Mouse (Mus musculus) heart, embryonic 16.5 days (tissue): ENCODE measurements around the gene 4930402H24Rik. TPM values are rescaled to one million over a fixed set of nuclear protein-coding genes. Genes with fewer than 3 reads are reported as not detected.

Source experiments
- ATAC-seq: fragments of 200-750 bp; cut with Nextera tagmentation; replicated peaks from 2 replicates; pipeline ENCODE4 v1.8.0; 2017; ENCODE audit warnings: moderate number of reproducible peaks; ENCODE audit not compliant: insufficient read depth, low FRiP score; ENCODE audit errors: extremely low read depth
- H3K27ac ChIP-seq: fragments of 300-500 bp; sonication (generic); 2 replicates; pipeline ENCODE4 v1.5.1; 2014; ENCODE audit warnings: mild to moderate bottlenecking, low read length, control low read depth, moderate library complexity
- H3K27me3 ChIP-seq: fragments of 300-500 bp; sonication (generic); 2 replicates; pipeline ENCODE4 v1.6.1; 2014; ENCODE audit warnings: low read length, mixed read lengths; ENCODE audit not compliant: control insufficient read depth, insufficient read depth
- H3K36me3 ChIP-seq: fragments of 300-500 bp; sonication (generic); 2 replicates; pipeline ENCODE4 v1.6.1; 2014; ENCODE audit not compliant: control insufficient read depth, insufficient read depth
- H3K4me1 ChIP-seq: fragments of 300-500 bp; sonication (generic); 2 replicates; pipeline ENCODE4 v1.6.1; 2014; ENCODE audit warnings: low read length, mixed read lengths; ENCODE audit not compliant: control insufficient read depth, insufficient read depth
- H3K4me2 ChIP-seq: fragments of 300-500 bp; sonication (generic); 2 replicates; pipeline ENCODE4 v1.6.1; 2014; ENCODE audit warnings: low read depth, mild to moderate bottlenecking, control low read depth, low read length
- H3K4me3 ChIP-seq: fragments of 300-500 bp; sonication (generic); 2 replicates; pipeline ENCODE4 v1.5.1; 2014; ENCODE audit warnings: mild to moderate bottlenecking, control low read depth, low read length
- H3K9ac ChIP-seq: fragments of 300-500 bp; sonication (generic); 2 replicates; pipeline ENCODE4 v1.6.1; 2014; ENCODE audit warnings: low read length, control low read depth
- H3K9me3 ChIP-seq: fragments of 300-500 bp; sonication (generic); replicated peaks from 2 replicates; pipeline ENCODE4 v1.6.1; 2016; ENCODE audit warnings: low read length; ENCODE audit not compliant: control insufficient read depth
- whole genome bisulfite sequencing: fragments of 180-500 bp; shearing (Covaris S2); extraction: QIAGEN DNeasy Blood & Tissue Kit; methylation state at CpG from one replicate; pipeline ENCODE4 v1.1.7; 2014; 5-methylcytosine and 5-hydroxymethylcytosine counted together
- polyA plus RNA-seq: library from polyadenylated mRNA; unstranded; fragments of >200 nt; fragmentation: Nextera tagmentation; extraction: Ambion mirVana; gene quantifications from 2 replicates; pipeline ENCODE4 v1.2.1, GENCODE M21; 2015

The 4930402H24Rik gene
- 51.5 and 55.4 TPM in 2 replicates for polyA plus RNA-seq

DNA sequence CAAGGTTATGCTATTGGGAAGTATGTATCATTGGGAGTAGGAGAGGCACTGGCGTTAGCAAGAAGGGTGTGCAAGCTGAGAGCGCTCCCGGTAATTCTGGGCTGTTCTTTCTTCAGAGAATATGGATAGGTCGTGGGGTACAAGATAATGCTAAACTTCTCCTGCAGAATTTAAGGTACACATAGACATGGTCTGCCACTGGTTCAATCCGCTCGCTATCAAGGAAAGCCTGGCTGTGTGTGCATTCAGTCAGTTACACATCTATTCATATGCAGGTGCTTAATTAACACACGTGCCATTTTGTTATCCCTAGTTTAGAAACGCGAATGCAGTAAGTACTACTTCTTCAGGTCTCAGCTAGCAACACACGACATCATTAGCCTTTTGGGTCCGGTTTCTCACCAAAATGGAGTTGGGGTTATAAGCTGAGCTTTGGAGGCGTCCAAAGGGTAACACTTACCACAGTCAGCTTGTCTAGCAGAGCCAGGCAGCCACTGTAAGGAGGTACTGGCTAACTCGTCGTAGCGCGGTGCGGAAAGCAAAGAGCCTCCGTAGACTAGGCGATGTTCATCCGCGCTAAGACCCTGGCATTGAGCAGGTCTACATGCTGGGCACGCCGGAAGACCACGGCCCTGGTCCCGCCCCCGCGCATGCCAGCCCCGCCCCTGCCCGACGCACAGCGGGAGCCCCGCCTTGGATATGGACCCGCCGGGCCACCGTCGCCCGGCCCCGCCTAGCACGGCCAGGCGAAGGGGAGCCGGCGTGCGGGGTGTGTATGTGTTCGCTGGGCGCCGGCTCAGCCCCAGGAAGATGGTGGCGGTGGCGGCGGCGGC lies at the start of gene 4930402H24Rik, which contains the start of gene Atrn:
Gene 4930402H24Rik (minus strand): TSS at position 656 of the 833 bp plus-strand sequence.
Gene Atrn (plus strand): TSS at position 745 of the 833 bp plus-strand sequence.
- Histone ChIP-seq H3K4me1 (peaks cover 20% of the 10 kb centered on the region), H3K36me3 (no peaks in the 10 kb centered on the region), H3K9ac (peak within 1 kb of the TSS; percentile 94), H3K9me3 (no peaks in the 10 kb centered on the region), H3K4me2 (peak within 1 kb of the TSS; percentile 90), H3K27me3 (no peaks in the 10 kb centered on the region), H3K27ac (peak within 1 kb of the TSS; percentile 77), H3K4me3 (peak within 1 kb of the TSS; percentile 99)
- 4% methylated on average over 44 of the region's 50 CpGs for WGBS
- ATAC-seq: peak; percentile 100

- no peak overlapping the region for H3K4me3 ChIP-seq
- no peaks in the 10 kb centered on the region; the same call in 1 of the 2 replicates for H3K4me1 ChIP-seq
- H3K27ac ChIP-seq: no peak overlapping the region
- no peak overlapping the region for H3K4me2 ChIP-seq
- 8% methylated on average over 1 of the region's 1 CpGs for WGBS
- no peaks in the 10 kb centered on the region for H3K36me3 ChIP-seq
- H3K9ac ChIP-seq: no peak overlapping the region
- H3K9me3 ChIP-seq: no peaks in the 10 kb centered on the region
- ATAC-seq: no peak
- H3K27me3 ChIP-seq: no peaks in the 10 kb centered on the region
These were observed 44.3 kb upstream of the 4930402H24Rik start for GRCm38 (mm10) chr2:130950548-130950947.

DNA sequence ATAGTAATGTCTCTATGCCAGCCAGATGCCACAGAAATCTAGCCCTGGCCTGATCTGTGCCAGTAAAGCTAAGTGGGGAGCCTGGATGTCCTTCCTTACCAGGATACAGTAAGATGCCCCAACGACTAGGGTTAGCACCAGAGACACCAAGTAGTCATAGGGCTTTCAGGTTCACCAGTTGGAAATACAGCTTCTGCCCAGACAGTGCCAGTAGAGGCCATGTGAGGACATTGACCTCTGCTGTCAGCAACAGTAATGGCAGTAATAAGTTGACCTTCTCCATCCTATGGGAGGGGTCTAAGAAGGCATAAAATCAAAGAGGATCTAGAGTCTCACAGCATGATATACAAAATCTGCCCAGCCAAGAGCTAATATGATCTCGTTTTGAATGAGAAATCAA lies 43.6 kb upstream of the 4930402H24Rik start:
- Histone ChIP-seq H3K4me3 (no peak overlapping the region), H3K4me2 (no peak overlapping the region), H3K27ac (no peak overlapping the region), H3K9me3 (no peaks in the 10 kb centered on the region), H3K4me1 (no peaks in the 10 kb centered on the region; the same call in 1 of the 2 replicates), H3K36me3 (no peaks in the 10 kb centered on the region), H3K27me3 (no peaks in the 10 kb centered on the region), H3K9ac (no peak overlapping the region)
- 72% methylated on average over 2 of the region's 2 CpGs for WGBS
- no peak for ATAC-seq

DNA sequence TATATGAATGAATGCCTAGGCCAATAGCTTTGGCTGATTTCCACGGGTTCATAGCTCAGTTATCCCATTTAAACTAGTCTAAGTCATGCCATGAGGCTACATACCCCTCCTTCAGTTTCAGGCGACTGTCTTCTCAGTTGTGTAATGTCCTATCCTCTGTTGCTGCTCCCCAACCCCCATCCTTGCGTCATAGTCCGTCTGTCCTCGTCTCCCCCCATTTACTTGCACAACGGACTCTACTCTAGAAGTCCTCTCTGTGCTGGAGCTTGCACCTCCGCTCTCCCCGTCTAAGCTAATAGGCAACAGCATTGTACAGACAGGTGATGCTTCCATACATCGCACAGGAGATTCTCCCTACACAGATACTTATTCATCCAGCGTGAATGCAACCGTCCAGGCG lies 26.7 kb upstream of the 4930402H24Rik start:
- H3K9ac ChIP-seq: no peak overlapping the region
- no peak overlapping the region for H3K27ac ChIP-seq
- no peak for ATAC-seq
- H3K9me3 ChIP-seq: no peaks in the 10 kb centered on the region
- no peaks in the 10 kb centered on the region for H3K4me1 ChIP-seq
- H3K4me3 ChIP-seq: no peak overlapping the region
- no peak overlapping the region for H3K4me2 ChIP-seq
- WGBS: 85% methylated on average over 12 of the region's 12 CpGs
- no peaks in the 10 kb centered on the region for H3K36me3 ChIP-seq
- H3K27me3 ChIP-seq: no peaks in the 10 kb centered on the region

GRCm38 (mm10) chr2:130929994-130930393 lies 23.8 kb upstream of the 4930402H24Rik start:
- 75% methylated on average over 5 of the region's 5 CpGs for WGBS
- Histone ChIP-seq H3K9ac (no peak overlapping the region), H3K4me3 (no peak overlapping the region), H3K4me1 (no peaks in the 10 kb centered on the region), H3K36me3 (no peaks in the 10 kb centered on the region), H3K4me2 (no peak overlapping the region), H3K27me3 (no peaks in the 10 kb centered on the region), H3K27ac (no peak overlapping the region), H3K9me3 (no peaks in the 10 kb centered on the region)
- ATAC-seq: no peak

DNA sequence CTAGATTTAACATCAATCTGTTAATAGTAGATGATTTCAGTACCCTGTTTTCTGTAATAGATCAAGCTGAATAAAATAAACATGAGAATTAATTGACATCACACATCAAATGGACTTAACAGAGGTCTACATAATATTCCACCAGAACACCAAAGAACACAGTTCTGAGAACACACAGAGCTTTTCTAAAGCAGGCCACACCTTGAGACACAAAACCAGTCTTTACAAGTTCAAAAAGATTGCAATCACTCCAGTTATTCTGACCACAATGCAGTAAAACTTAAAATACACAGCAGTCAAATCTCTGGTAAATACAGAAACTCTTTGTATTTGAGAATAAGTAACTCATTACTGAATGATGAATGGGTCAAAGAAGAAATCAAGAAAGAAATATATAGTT lies 22.3 kb upstream of the 4930402H24Rik start:
- Histone ChIP-seq H3K4me2 (no peak overlapping the region), H3K9ac (no peak overlapping the region), H3K4me3 (no peak overlapping the region), H3K9me3 (no peaks in the 10 kb centered on the region), H3K36me3 (no peaks in the 10 kb centered on the region), H3K4me1 (no peaks in the 10 kb centered on the region), H3K27ac (no peak overlapping the region), H3K27me3 (no peaks in the 10 kb centered on the region)
- no peak for ATAC-seq

DNA sequence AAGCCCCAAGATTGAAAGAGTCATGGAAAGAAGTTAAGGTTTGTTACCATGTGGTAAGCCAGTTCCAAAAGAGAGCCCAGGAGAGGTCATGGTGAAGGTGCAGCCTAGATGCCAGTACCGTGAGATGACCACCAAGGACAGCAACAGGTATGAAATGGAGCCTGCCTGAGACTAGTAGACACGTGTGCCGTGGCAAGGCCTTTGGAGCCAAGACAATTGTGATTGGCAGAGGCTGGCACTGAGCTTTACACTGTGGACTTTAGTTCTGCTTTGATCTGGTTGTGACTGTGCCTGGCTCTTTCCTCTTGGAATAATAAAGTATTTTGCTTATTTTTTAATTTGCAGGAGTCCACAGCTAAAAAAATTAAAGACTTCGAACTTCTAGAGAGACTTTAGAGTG lies 21.8 kb upstream of the 4930402H24Rik start:
- no peak overlapping the region for H3K4me2 ChIP-seq
- H3K4me1 ChIP-seq: no peaks in the 10 kb centered on the region
- WGBS: 93% methylated on average over 4 of the region's 4 CpGs
- no peaks in the 10 kb centered on the region for H3K27me3 ChIP-seq
- H3K9ac ChIP-seq: no peak overlapping the region
- no peaks in the 10 kb centered on the region for H3K36me3 ChIP-seq
- no peak overlapping the region for H3K4me3 ChIP-seq
- ATAC-seq: no peak
- H3K27ac ChIP-seq: no peak overlapping the region
- H3K9me3 ChIP-seq: no peaks in the 10 kb centered on the region

GRCm38 (mm10) chr2:130924950-130925349 lies 18.7 kb upstream of the 4930402H24Rik start:
- no peak overlapping the region for H3K4me3 ChIP-seq
- no peak overlapping the region for H3K4me2 ChIP-seq
- H3K27ac ChIP-seq: no peak overlapping the region
- 75% methylated on average over 2 of the region's 2 CpGs for WGBS
- no peaks in the 10 kb centered on the region for H3K36me3 ChIP-seq
- H3K4me1 ChIP-seq: no peaks in the 10 kb centered on the region
- no peaks in the 10 kb centered on the region for H3K9me3 ChIP-seq
- no peak overlapping the region for H3K9ac ChIP-seq
- no peaks in the 10 kb centered on the region for H3K27me3 ChIP-seq
- no peak for ATAC-seq

DNA sequence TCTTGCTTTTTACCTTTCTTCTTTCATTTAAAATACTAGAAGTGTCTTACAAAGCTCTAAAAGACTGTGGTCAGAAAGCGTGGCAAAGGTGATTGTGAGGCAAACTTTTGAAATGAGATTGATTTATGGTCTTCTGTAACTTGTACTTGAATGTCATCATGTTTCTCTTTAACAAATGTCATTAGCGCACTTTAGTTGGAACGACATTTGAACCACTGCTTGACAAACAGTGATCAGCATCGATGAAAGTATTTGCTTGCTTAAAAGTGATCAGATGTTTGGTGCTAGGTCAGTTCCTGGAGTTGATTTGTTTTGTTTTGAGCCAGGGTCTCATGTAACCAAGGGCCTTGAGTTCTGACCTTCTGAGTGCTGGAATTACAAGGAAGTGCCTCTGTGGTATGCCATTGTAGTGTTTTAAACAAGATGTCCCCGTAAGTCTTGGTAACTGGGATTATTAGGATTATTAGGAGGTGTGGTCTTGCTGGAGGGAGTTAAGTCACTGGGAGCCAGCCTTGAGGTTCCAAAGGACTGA lies 12.9 kb upstream of the 4930402H24Rik start:
- ATAC-seq: no peak
- 78% methylated on average over 5 of the region's 5 CpGs for WGBS
- H3K4me3 ChIP-seq: no peak overlapping the region
- no peaks in the 10 kb centered on the region for H3K36me3 ChIP-seq
- H3K9me3 ChIP-seq: no peaks in the 10 kb centered on the region
- no peak overlapping the region for H3K27ac ChIP-seq
- H3K4me2 ChIP-seq: no peak overlapping the region
- no peak overlapping the region for H3K9ac ChIP-seq
- H3K27me3 ChIP-seq: no peaks in the 10 kb centered on the region
- H3K4me1 ChIP-seq: peaks cover 9% of the 10 kb centered on the region
